Mouse (Mus musculus): ENCODE results near the gene Cabp2. TPM values are rescaled to one million over a fixed set of nuclear protein-coding genes. Genes with fewer than 3 reads are reported as not detected.

Cabp2 gene
- polyA plus RNA-seq, 1 experiment from 2014 or later, result not detected

Other genes with a start within 250 kb of the Cabp2 start
- gene Chka, start 229.8 kb upstream of the Cabp2 start, polyA plus RNA-seq (2016; fragmentation: Nextera tagmentation; extraction: Ambion mirVana), result 52.3 and 54.3 TPM in 2 replicates
- 17.2 and 17.9 TPM in 2 replicates for gene Tcirg1, start 174.4 kb upstream of the Cabp2 start, polyA plus RNA-seq (2016; fragmentation: Nextera tagmentation; extraction: Ambion mirVana)
- 226 and 228 TPM in 2 replicates for gene Ndufs8, start 168.8 kb upstream of the Cabp2 start, polyA plus RNA-seq (2016; fragmentation: Nextera tagmentation; extraction: Ambion mirVana)
- 0.36 and 0.58 TPM in 2 replicates for gene Aldh3b1, start 151.8 kb upstream of the Cabp2 start, polyA plus RNA-seq (2016; fragmentation: Nextera tagmentation; extraction: Ambion mirVana)
- gene Unc93b1, start 146.4 kb upstream of the Cabp2 start, polyA plus RNA-seq (2016; fragmentation: Nextera tagmentation; extraction: Ambion mirVana), result 4.6 and 4.9 TPM in 2 replicates
- not detected in 2 replicates for gene Aldh3b3, start 122.9 kb upstream of the Cabp2 start, polyA plus RNA-seq (2016; fragmentation: Nextera tagmentation; extraction: Ambion mirVana)
- 0.37 and 0.39 TPM in 2 replicates for gene Aldh3b2, start 109.2 kb upstream of the Cabp2 start, polyA plus RNA-seq (2016; fragmentation: Nextera tagmentation; extraction: Ambion mirVana)
- 1.8 and 2.5 TPM in 2 replicates for gene Acy3, start 95.0 kb upstream of the Cabp2 start, polyA plus RNA-seq (2016; fragmentation: Nextera tagmentation; extraction: Ambion mirVana)
- gene Tbx10, start 88.8 kb upstream of the Cabp2 start, polyA plus RNA-seq (2016; fragmentation: Nextera tagmentation; extraction: Ambion mirVana), result not detected in 2 replicates
- 24.8 and 30.4 TPM in 2 replicates for gene Nudt8, start 81.0 kb upstream of the Cabp2 start, polyA plus RNA-seq (2016; fragmentation: Nextera tagmentation; extraction: Ambion mirVana)
- gene Gm49405, start 81.0 kb upstream of the Cabp2 start, polyA plus RNA-seq (2016; fragmentation: Nextera tagmentation; extraction: Ambion mirVana), result 2.8 and 3.5 TPM in 2 replicates
- 3.6 and 4.0 TPM in 2 replicates for gene Doc2g, start 78.3 kb upstream of the Cabp2 start, polyA plus RNA-seq (2016; fragmentation: Nextera tagmentation; extraction: Ambion mirVana)
- 208 and 210 TPM in 2 replicates for gene Ndufv1, start 68.8 kb upstream of the Cabp2 start, polyA plus RNA-seq (2016; fragmentation: Nextera tagmentation; extraction: Ambion mirVana)
- 412 and 423 TPM in 2 replicates for gene Gstp1, start 43.6 kb upstream of the Cabp2 start, polyA plus RNA-seq (2016; fragmentation: Nextera tagmentation; extraction: Ambion mirVana)
- gene Gstp2, start 35.6 kb upstream of the Cabp2 start, polyA plus RNA-seq (2016; fragmentation: Nextera tagmentation; extraction: Ambion mirVana), result 0.27 and 0.46 TPM in 2 replicates
- gene Gstp3, start 22.0 kb upstream of the Cabp2 start, polyA plus RNA-seq (2016; fragmentation: Nextera tagmentation; extraction: Ambion mirVana), result not detected in 2 replicates
- gene Cdk2ap2, start 15.6 kb downstream of the Cabp2 start, polyA plus RNA-seq (2016; fragmentation: Nextera tagmentation; extraction: Ambion mirVana), result 85.8 and 86.6 TPM in 2 replicates
- 12.1 and 15.8 TPM in 2 replicates for gene Pitpnm1, start 18.4 kb downstream of the Cabp2 start, polyA plus RNA-seq (2016; fragmentation: Nextera tagmentation; extraction: Ambion mirVana)
- gene Aip, start 44.3 kb downstream of the Cabp2 start, polyA plus RNA-seq (2016; fragmentation: Nextera tagmentation; extraction: Ambion mirVana), result 55.2 and 56.5 TPM in 2 replicates
- gene Gpr152, start 58.2 kb downstream of the Cabp2 start, polyA plus RNA-seq (2016; fragmentation: Nextera tagmentation; extraction: Ambion mirVana), result not detected in 2 replicates
- gene Cabp4, start 62.5 kb downstream of the Cabp2 start, polyA plus RNA-seq (2016; fragmentation: Nextera tagmentation; extraction: Ambion mirVana), result not detected in 2 replicates
- gene Coro1b, start 67.0 kb downstream of the Cabp2 start, polyA plus RNA-seq (2016; fragmentation: Nextera tagmentation; extraction: Ambion mirVana), result 128 and 130 TPM in 2 replicates
- 0.71 TPM in 1 of 2 replicates, not detected in the other for gene Ptprcap, start 72.0 kb downstream of the Cabp2 start, polyA plus RNA-seq (2016; fragmentation: Nextera tagmentation; extraction: Ambion mirVana)
- gene Rps6kb2, start 81.8 kb downstream of the Cabp2 start, polyA plus RNA-seq (2016; fragmentation: Nextera tagmentation; extraction: Ambion mirVana), result 59.7 TPM in 2 replicates
- 2.5 TPM in 2 replicates for gene Carns1, start 93.9 kb downstream of the Cabp2 start, polyA plus RNA-seq (2016; fragmentation: Nextera tagmentation; extraction: Ambion mirVana)
- gene Tbc1d10c, start 109.7 kb downstream of the Cabp2 start, polyA plus RNA-seq (2016; fragmentation: Nextera tagmentation; extraction: Ambion mirVana), result 0.43 and 0.47 TPM in 2 replicates
- gene Ppp1ca, start 110.5 kb downstream of the Cabp2 start, polyA plus RNA-seq (2016; fragmentation: Nextera tagmentation; extraction: Ambion mirVana), result 998 and 1,002 TPM in 2 replicates
- gene Rad9a, start 120.1 kb downstream of the Cabp2 start, polyA plus RNA-seq (2016; fragmentation: Nextera tagmentation; extraction: Ambion mirVana), result 57.4 and 67.1 TPM in 2 replicates
- 0.86 and 1.1 TPM in 2 replicates for gene Clcf1, start 132.7 kb downstream of the Cabp2 start, polyA plus RNA-seq (2016; fragmentation: Nextera tagmentation; extraction: Ambion mirVana)
- gene AC109138.7, start 132.8 kb downstream of the Cabp2 start, polyA plus RNA-seq (2016; fragmentation: Nextera tagmentation; extraction: Ambion mirVana), result not detected in 2 replicates
- gene Pold4, start 150.3 kb downstream of the Cabp2 start, polyA plus RNA-seq (2016; fragmentation: Nextera tagmentation; extraction: Ambion mirVana), result 10.4 and 10.6 TPM in 2 replicates
- 3.1 and 3.6 TPM in 2 replicates for gene Ssh3, start 187.6 kb downstream of the Cabp2 start, polyA plus RNA-seq (2016; fragmentation: Nextera tagmentation; extraction: Ambion mirVana)
- gene Ankrd13d, start 201.6 kb downstream of the Cabp2 start, polyA plus RNA-seq (2016; fragmentation: Nextera tagmentation; extraction: Ambion mirVana), result 7.9 and 9.2 TPM in 2 replicates
- 13.6 and 15.0 TPM in 2 replicates for gene Grk2, start 224.6 kb downstream of the Cabp2 start, polyA plus RNA-seq (2016; fragmentation: Nextera tagmentation; extraction: Ambion mirVana)